ENCODE assay signal across 10 mouse cellular contexts in the genomic region with DNA sequence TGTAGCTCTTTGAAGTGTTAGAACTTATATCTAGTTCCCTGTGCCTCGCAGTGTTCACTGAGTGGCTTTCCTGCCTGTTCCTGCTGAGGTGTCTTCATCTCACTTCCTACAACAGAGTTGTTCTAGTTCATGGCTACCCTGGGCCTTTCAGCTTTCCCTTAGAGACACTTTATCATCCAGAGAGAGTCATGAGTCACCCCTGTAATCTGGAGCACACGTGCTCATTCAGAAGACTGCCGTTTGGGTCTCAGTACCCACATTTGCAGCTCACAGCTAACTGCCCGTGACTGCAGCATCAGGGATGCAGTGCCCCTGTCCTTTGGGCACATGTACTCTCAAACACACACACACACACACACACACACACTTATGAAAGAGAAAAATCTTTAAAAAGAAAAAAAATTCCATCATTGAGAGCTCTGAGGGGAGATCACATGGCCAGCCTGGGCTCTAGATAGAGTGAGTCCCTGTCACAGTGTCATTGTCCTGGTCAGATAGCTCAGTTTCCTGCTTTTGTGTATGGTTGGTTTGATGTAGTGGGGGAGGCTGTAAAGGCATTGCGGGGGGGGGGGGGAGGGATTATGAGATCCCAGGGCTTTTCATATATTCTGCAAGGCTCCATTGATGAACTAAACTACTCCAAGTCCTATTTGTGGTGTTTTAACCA. TPM values are rescaled to one million over a fixed set of nuclear protein-coding genes. Genes with fewer than 3 reads are reported as not detected.
DNase-seq lines count a peak whose midpoint lies in the region; ATAC-seq lines count a peak whose summit lies in the region.
"Had no signal": no experiment of that assay in that cellular context is flagged by ENCODE, and none has a peak within 500 bp of the region (broad histone marks: within the 10 kb centered on the region; RNA-seq: fewer than 3 reads in every experiment).

No protein-coding gene starts in this region.

- H3K27me3 ChIP-seq in kidney, embryonic 15.5 days, result no peaks in the 10 kb centered on the region
- no peaks in the 10 kb centered on the region for H3K27me3 ChIP-seq in kidney, embryonic 14.5 days (ENCODE audit: control insufficient read depth, insufficient read depth, low read length)
- H3K27me3 ChIP-seq in liver, embryonic 16.5 days (ENCODE audit: control insufficient read depth, insufficient read depth, low read depth, low read length), result no peaks in the 10 kb centered on the region
- H3K27me3 ChIP-seq: limb, embryonic 12.5 days had no signal

- no peak overlapping the region for H3K4me3 ChIP-seq in kidney, embryonic 15.5 days (replicated peaks)
- H3K4me3 ChIP-seq in kidney, embryonic 14.5 days (ENCODE audit: low read length), result no peak overlapping the region
- no peak overlapping the region for H3K4me3 ChIP-seq in liver, embryonic 16.5 days (ENCODE audit: low read depth, low read length)
- H3K4me3 ChIP-seq: limb, embryonic 12.5 days had no signal

- 57% methylated on average over 5 of the region's 5 CpGs for WGBS in kidney, embryonic 15.5 days
- WGBS in kidney, embryonic 14.5 days, result 63% methylated on average over 5 of the region's 5 CpGs
- 27% methylated on average over 5 of the region's 5 CpGs for WGBS in liver, embryonic 16.5 days (ENCODE audit: insufficient replicate concordance)

- peaks cover 16% of the 10 kb centered on the region for H3K36me3 ChIP-seq in kidney, embryonic 15.5 days
- peaks cover 9% of the 10 kb centered on the region; the same call in 1 of the 2 replicates for H3K36me3 ChIP-seq in kidney, embryonic 14.5 days (ENCODE audit: control insufficient read depth, insufficient read depth, low read length)
- no peaks in the 10 kb centered on the region; the same call in 1 of the 2 replicates for H3K36me3 ChIP-seq in liver, embryonic 16.5 days (ENCODE audit: control insufficient read depth, insufficient read depth)

- peaks cover 8% of the 10 kb centered on the region for H3K4me1 ChIP-seq in kidney, embryonic 15.5 days
- no peaks in the 10 kb centered on the region for H3K4me1 ChIP-seq in kidney, embryonic 14.5 days (ENCODE audit: control insufficient read depth, insufficient read depth, low read length)
- peaks cover 65% of the 10 kb centered on the region for H3K4me1 ChIP-seq in liver, embryonic 16.5 days (ENCODE audit: control insufficient read depth, low read depth, low read length)

- H3K9me3 ChIP-seq in kidney, embryonic 15.5 days (replicated peaks), result no peaks in the 10 kb centered on the region
- H3K9me3 ChIP-seq in kidney, embryonic 14.5 days (ENCODE audit: control insufficient read depth, low read length), result no peaks in the 10 kb centered on the region
- H3K9me3 ChIP-seq in liver, embryonic 16.5 days (replicated peaks; ENCODE audit: control insufficient read depth, low read length), result no peaks in the 10 kb centered on the region
- H3K9me3 ChIP-seq: limb, embryonic 12.5 days had no signal

- DNase-seq in adrenal gland, adult (ENCODE audit: inconsistent age in 2 of 2, low spot score in 1 of 2), result peak; percentile 21 to 52
- DNase-seq in adrenal gland, adult 18-20 months (ENCODE audit: low spot score in 2 of 2), result no peak
- peak; percentile 49 for DNase-seq in brain, adult 2 months (ENCODE audit: low read depth, low spot score)
- no peak for DNase-seq in gastrocnemius, postnatal 10 days
- DNase-seq in embryo, embryonic 9.5 days (ENCODE audit: extremely low spot score), result no peak
- DNase-seq: cerebellum, postnatal 14 days had no signal

- ATAC-seq in kidney, embryonic 15.5 days (replicated peaks; ENCODE audit: low FRiP score), result no peak
- ATAC-seq in kidney, embryonic 14.5 days (ENCODE audit: low FRiP score, low TSS enrichment), result no peak
- peak; percentile 53; the same call in 1 of the 2 replicates for ATAC-seq in liver, embryonic 16.5 days (ENCODE audit: low read depth)

- no peak overlapping the region for H3K4me2 ChIP-seq in kidney, embryonic 15.5 days
- no peak overlapping the region for H3K4me2 ChIP-seq in kidney, embryonic 14.5 days (replicated peaks; ENCODE audit: low read depth, low read length)
- no peak overlapping the region for H3K4me2 ChIP-seq in liver, embryonic 16.5 days (ENCODE audit: low read depth, low read length)
- H3K4me2 ChIP-seq: limb, embryonic 12.5 days had no signal

- H3K9ac ChIP-seq in kidney, embryonic 15.5 days, result no peak overlapping the region
- H3K9ac ChIP-seq in kidney, embryonic 14.5 days (ENCODE audit: low read depth, low read length), result no peak overlapping the region
- H3K9ac ChIP-seq in liver, embryonic 16.5 days (ENCODE audit: low read depth, low read length), result peak overlapping the region; percentile 22; the same call in 1 of the 2 replicates
- H3K9ac ChIP-seq: limb, embryonic 12.5 days had no signal

- H3K27ac ChIP-seq in kidney, embryonic 15.5 days, result peak overlapping the region; percentile 64
- H3K27ac ChIP-seq in kidney, embryonic 14.5 days (ENCODE audit: low read depth, low read length), result no peak overlapping the region
- peak overlapping the region; percentile 64 for H3K27ac ChIP-seq in liver, embryonic 16.5 days (ENCODE audit: low read length)
- H3K27ac ChIP-seq: limb, embryonic 12.5 days had no signal

RNA-seq across cellular contexts. Expression of gene Snx3, which starts 19.6 kb away (rescaled TPM):
- total RNA-seq in adrenal gland, adult 18-20 months (2021), result 100 to 1,000 TPM; 254 to 276 TPM
- 326 and 335 TPM in 2 replicates for polyA plus RNA-seq in kidney, embryonic 15.5 days (2015; fragmentation: Nextera tagmentation; extraction: Ambion mirVana)
- polyA plus RNA-seq in kidney, embryonic 14.5 days (2014; fragmentation: Nextera tagmentation; extraction: Ambion mirVana), result 278 and 302 TPM in 2 replicates
- polyA plus RNA-seq in liver, embryonic 16.5 days (2015; fragmentation: Nextera tagmentation; extraction: Ambion mirVana), result 249 TPM in 2 replicates
- 100 to 1,000 TPM; 155 to 161 TPM for total RNA-seq in gastrocnemius, postnatal 10 days (2021)

RNA-seq across cellular contexts. Expression of gene Afg1l, which starts 43.1 kb away (rescaled TPM):
- total RNA-seq in adrenal gland, adult 18-20 months (2021), result 10 to 100 TPM; 21.7 to 28.4 TPM
- 7.0 and 7.3 TPM in 2 replicates for polyA plus RNA-seq in kidney, embryonic 15.5 days (2015; fragmentation: Nextera tagmentation; extraction: Ambion mirVana)
- 5.9 and 8.1 TPM in 2 replicates for polyA plus RNA-seq in kidney, embryonic 14.5 days (2014; fragmentation: Nextera tagmentation; extraction: Ambion mirVana)
- 2.7 and 2.9 TPM in 2 replicates for polyA plus RNA-seq in liver, embryonic 16.5 days (2015; fragmentation: Nextera tagmentation; extraction: Ambion mirVana)
- total RNA-seq in gastrocnemius, postnatal 10 days (2021), result 1 to 10 TPM; 4.8 to 5.5 TPM

Comparison
In these comparisons a context has a peak if more than half of its experiments do, and no peak if none do; other contexts are left out.
1. DNase-seq: peak in adrenal gland, adult (2 of 2) and brain, adult 2 months (single experiment); none in adrenal gland, adult 18-20 months (0 of 2), gastrocnemius, postnatal 10 days (single experiment) and embryo, embryonic 9.5 days (single experiment).